Mouse (Mus musculus): ENCODE measurements around the gene Arhgef10l.

Gene Arhgef10l

GRCm38 (mm10) chr4:140522873-140523272 is 142.9 kb downstream of the Arhgef10l start:
- no peak for DNase-seq (ENCODE audit: low spot score in 2 of 2)

DNA sequence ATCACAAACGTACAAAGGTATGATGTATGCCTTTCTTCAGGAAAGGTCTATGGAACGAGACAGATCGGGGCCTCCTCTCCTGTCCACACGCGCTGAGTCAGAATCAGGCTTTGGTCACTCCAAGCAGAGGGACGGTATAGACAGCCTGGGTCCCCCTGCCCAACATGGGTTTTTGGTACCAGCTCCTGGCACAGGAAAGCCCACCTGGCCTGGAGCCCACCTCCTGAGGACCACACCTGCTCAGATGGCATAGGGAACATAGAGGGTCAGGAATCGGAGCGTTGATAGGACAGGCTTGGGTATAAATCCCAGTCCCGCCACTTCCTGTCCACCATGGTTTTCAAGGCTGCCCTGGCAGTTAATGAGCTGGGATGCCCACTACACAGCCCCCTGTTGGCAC is 145.1 kb downstream of the Arhgef10l start:
- DNase-seq (ENCODE audit: low spot score in 2 of 2) = no peak

DNA sequence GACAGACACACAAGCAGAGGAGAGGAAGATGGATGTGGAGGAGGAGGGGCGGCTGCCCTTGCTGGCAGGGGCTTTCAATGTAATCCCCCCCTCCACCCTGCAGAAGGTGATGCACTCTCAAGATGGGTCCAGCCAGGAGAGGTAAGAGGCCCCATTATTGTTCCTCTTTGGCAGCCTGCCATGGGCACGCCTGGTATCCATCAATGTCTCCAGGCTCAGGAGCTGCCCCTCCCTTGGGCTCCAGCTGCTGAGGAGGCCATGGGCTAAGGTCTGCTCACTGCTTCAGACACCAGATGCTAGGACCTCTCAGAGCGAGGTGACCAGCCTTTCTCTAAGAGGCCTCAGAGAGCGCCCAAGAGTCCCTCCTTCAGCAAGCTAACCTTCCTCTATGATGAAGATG is 152.0 kb downstream of the Arhgef10l start:
- DNase-seq (ENCODE audit: low spot score in 2 of 2) = no peak

DNA sequence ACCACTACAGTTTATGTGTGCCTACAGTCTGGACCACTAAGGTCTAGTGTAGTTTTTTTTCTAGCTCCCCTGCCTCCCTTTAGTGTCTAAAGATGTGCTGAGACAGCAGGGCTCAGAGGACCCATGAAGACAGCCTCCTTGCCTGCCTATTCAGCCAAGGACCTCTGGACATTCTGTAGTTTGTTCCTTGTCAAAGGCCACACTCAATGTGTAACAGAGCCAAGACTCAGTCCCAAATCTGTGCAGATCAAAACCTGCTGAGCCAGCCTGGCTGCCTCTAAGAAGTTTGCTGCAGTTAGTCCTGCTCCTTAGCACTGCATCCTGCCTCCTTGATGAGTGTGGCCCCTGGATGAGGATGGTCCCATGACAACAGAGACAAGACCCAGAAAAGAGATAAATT is 156.0 kb downstream of the Arhgef10l start:
- DNase-seq (ENCODE audit: low spot score in 2 of 2) = no peak

GRCm38 (mm10) chr4:140507172-140507714 is 158.6 kb downstream of the Arhgef10l start:
- DNase-seq (ENCODE audit: low spot score in 2 of 2) = no peak

- DNase-seq (ENCODE audit: low spot score in 2 of 2) = no peak
These were observed 160.2 kb downstream of the Arhgef10l start for GRCm38 (mm10) chr4:140505608-140506002.

DNA sequence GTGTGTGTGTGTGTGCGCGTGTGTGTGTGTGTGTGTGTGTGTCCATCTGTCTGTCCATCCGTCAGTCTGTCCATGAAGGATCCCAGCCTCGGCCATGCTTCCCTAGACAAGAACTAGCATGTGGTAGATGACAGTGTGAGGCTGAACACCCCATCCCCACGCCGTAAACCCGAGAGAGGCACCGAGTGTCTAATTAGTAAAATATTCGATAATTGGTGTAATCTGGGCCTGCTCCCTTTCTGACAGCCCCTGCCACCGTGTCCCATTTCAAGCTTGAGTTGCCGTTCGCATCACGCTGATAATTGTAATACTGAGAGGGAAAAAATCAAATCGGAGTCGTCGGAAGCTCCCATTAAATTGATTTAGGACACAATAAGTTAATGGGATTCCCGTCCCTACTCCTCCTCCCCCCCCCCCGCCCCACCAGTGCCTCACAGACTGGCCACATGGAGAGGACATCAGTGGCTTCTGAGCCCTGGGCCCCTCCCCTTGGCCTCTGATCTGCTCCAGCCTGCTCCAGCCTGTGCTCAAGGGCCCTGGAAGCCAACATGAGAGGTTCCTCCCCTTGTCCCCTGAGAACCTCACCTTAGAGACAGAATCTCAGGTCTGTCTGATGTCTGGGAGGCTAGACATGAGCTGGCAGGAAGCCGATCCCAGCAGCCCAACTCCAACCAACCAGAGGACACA is 160.7 kb downstream of the Arhgef10l start:
- DNase-seq (ENCODE audit: low spot score in 2 of 2) = no peak

- DNase-seq (ENCODE audit: low spot score in 2 of 2) = peak; percentile 16
These were observed 161.5 kb downstream of the Arhgef10l start for GRCm38 (mm10) chr4:140504067-140504913.

DNA sequence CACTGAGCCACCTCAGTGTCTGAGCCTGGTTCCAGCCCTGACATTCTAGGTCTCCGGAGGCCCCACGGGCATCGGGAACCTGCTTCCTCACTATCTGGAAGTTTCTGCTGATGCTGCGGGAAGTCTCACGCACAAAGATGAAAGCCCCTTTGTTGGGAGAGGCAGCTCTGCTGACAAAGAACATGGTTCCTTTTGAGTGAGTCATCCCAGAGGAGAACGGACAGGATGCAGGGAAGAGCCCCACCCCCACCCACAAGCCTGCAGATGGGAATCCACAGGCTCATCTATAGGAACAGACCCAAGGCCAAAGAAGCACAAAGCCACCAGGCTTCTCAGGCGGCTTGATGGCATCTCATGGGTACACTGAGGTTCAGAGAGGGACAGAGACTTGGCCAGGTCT is 165.0 kb downstream of the Arhgef10l start:
- DNase-seq (ENCODE audit: low spot score in 2 of 2) = no peak

DNA sequence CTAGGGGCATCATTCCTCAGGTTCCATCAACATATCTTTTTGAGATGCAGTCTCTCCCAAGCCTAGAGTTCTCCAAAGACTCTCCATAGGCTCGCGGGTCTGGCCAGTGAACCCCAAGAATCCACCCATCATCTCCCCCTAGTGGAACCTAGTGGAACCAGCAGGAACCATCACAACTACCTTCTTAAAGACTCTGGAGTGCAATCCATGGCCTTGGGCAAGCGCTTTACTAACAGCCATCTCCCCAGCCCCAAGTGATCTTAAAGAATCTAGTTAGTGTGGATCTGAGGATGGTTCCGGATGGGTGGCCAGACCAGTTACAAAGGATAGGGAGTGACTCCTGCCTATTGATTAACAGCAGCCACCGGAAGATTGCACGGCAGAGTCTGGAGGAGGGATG is 166.2 kb downstream of the Arhgef10l start:
- no peak for DNase-seq (ENCODE audit: low spot score in 2 of 2)

DNA sequence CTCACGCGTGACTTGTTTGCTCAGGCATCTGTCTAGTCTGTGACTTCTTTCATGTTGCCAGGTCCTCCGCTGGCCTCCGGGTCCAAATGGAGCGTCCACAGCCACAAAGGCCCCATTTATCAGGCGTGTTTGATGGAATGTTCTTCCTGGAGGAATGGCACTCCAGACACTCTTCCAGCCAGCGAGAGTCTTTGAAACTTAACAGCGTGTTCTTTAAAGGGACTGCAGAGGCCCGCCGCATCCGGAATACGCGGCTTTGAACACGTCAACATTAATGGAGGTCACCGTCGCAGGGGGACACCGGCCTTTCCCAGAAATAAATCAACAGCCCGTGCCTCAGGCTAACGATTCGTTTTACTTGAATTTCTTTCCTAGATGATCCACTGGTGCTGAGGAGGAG is 168.6 kb downstream of the Arhgef10l start:
- no peak for DNase-seq (ENCODE audit: low spot score in 2 of 2)

- DNase-seq (ENCODE audit: low spot score in 2 of 2) = peak in 1 of 2 experiments; percentile 30
These were observed 174.3 kb downstream of the Arhgef10l start for GRCm38 (mm10) chr4:140491555-140491954.

- no peak for DNase-seq (ENCODE audit: low spot score in 2 of 2)
These were observed 180.4 kb downstream of the Arhgef10l start for GRCm38 (mm10) chr4:140485442-140485841.

- no peak for DNase-seq (ENCODE audit: low spot score in 2 of 2)
These were observed 182.7 kb downstream of the Arhgef10l start for GRCm38 (mm10) chr4:140483134-140483533.

DNA sequence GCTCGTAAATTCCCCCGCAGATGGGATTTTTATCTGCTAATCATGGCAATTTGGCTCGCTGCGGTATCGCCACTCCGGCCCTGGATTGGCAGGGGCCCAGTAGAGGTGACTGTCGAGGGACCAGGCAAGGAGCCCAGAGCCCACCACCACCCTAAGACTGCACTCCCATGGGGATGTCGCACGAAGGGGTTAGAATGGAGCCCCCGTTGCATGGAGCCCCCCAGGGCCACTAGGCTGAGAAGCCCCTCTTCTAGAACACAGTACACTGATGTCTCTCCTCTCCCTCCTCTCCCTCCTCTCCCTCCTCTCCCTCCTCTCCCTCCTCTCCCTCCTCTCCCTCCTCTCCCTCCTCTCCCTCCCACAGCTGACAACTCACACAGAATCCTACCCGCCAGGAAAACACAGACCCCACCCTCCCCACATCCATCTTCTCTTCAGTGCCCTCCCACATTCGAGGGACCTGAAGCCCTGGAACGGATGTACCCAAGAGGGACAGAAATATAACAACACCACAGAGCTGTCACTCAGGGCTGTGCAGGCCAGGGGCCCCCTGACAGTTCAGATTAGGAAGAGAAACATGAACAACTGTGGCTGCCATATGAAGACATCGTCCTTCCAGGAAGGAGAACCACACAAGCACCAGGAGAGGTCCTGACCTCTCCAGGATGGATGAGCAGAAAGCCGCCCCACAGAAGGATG is 185.3 kb downstream of the Arhgef10l start:
- DNase-seq (ENCODE audit: low spot score in 2 of 2) = no peak

GRCm38 (mm10) chr4:140475194-140475593 is 190.6 kb downstream of the Arhgef10l start:
- DNase-seq (ENCODE audit: low spot score in 2 of 2) = no peak

- DNase-seq (ENCODE audit: low spot score in 2 of 2) = peak in 1 of 2 experiments; percentile 50
These were observed 195.9 kb downstream of the Arhgef10l start for GRCm38 (mm10) chr4:140469760-140470452.

GRCm38 (mm10) chr4:140467254-140467791 is 198.5 kb downstream of the Arhgef10l start:
- DNase-seq (ENCODE audit: low spot score in 2 of 2) = no peak

Measured in left cerebral cortex, adult 9 months (tissue).